Mouse (Mus musculus) 3134 (cell line): ENCODE measurements around the gene Prox2.
"Not testable (repeated sequence)": the region's sequence is repeated elsewhere in the genome, so short reads cannot be mapped to it uniquely, and the experiment has no call there.

Experiments used
- DNase-seq: peaks from one replicate; pipeline ENCODE4 v3.0.0-alpha.2; 2011; ENCODE audit warnings: low spot score; ENCODE audit not compliant: insufficient read length; ENCODE audit errors: extremely low read depth

Gene Prox2

GRCm38 (mm10) chr12:85110698-85111592, at the start of gene Prox2, which contains the start of gene Dlst:
Prox2 (minus strand) TSS chr12:85110759.
Dlst (plus strand) TSS chr12:85110833.
- DNase-seq: peak; percentile 87

- no peak for DNase-seq
These were observed 49.0 kb upstream of the Prox2 start for GRCm38 (mm10) chr12:85159592-85159991.

GRCm38 (mm10) chr12:85158801-85159200, 48.2 kb upstream of the Prox2 start:
- DNase-seq: no peak

- no peak for DNase-seq
These were observed 47.4 kb upstream of the Prox2 start for GRCm38 (mm10) chr12:85157797-85158460.

- DNase-seq: no peak
These were observed 45.8 kb upstream of the Prox2 start for GRCm38 (mm10) chr12:85156324-85156723.

GRCm38 (mm10) chr12:85153011-85153410, 42.5 kb upstream of the Prox2 start:
- no peak for DNase-seq

- DNase-seq: no peak
These were observed 40.6 kb upstream of the Prox2 start, which contains the start of gene Rps6kl1 for GRCm38 (mm10) chr12:85151002-85151774. Rps6kl1 (minus strand) TSS chr12:85151264.

- no peak for DNase-seq
These were observed 39.9 kb upstream of the Prox2 start for GRCm38 (mm10) chr12:85150321-85151001.

GRCm38 (mm10) chr12:85146881-85147280, 36.3 kb upstream of the Prox2 start:
- DNase-seq: no peak

GRCm38 (mm10) chr12:85146355-85146754, 35.8 kb upstream of the Prox2 start:
- DNase-seq: peak; percentile 29

- DNase-seq: no peak
These were observed 35.1 kb upstream of the Prox2 start for GRCm38 (mm10) chr12:85145630-85146029.

GRCm38 (mm10) chr12:85144821-85145220, 34.3 kb upstream of the Prox2 start:
- no peak for DNase-seq

GRCm38 (mm10) chr12:85144276-85144675, 33.7 kb upstream of the Prox2 start:
- DNase-seq: not testable (repeated sequence)

- DNase-seq: no peak
These were observed 32.2 kb upstream of the Prox2 start for GRCm38 (mm10) chr12:85142803-85143202.

- DNase-seq: no peak
These were observed 30.5 kb upstream of the Prox2 start for GRCm38 (mm10) chr12:85141096-85141495.

- no peak for DNase-seq
These were observed 29.6 kb upstream of the Prox2 start for GRCm38 (mm10) chr12:85140036-85140701.

GRCm38 (mm10) chr12:85136627-85137026, 26.1 kb upstream of the Prox2 start:
- no peak for DNase-seq

- no peak for DNase-seq
These were observed 25.2 kb upstream of the Prox2 start for GRCm38 (mm10) chr12:85135513-85136470.
